Mouse (Mus musculus): ENCODE measurements around the gene Fxyd5.

GRCm38 (mm10) chr7:31072326-31072725 lies 30.0 kb upstream of the Fxyd5 start:
- no peak for TF ChIP-seq POLR2A (IDR thresholded peaks at IDR 0.05; ENCODE audit: extremely low read depth, insufficient read depth, low read length)
- no peak for TF ChIP-seq CTCF (IDR thresholded peaks at IDR 0.05; ENCODE audit: low read depth, low read length)

Measured in liver, adult 2 months (tissue).